Mouse (Mus musculus): ENCODE measurements around the gene Cnpy2.

The Cnpy2 gene

GRCm38 (mm10) chr10:128367899-128368401 is 45.7 kb downstream of the Cnpy2 start:
- no peak for DNase-seq (ENCODE audit: low read depth, low spot score)

GRCm38 (mm10) chr10:128368402-128369217 is 46.4 kb downstream of the Cnpy2 start, which contains the start of gene Coq10a:
Gene Coq10a (minus strand): TSS chr10:128368997.
- peak; percentile 92 for DNase-seq (ENCODE audit: low read depth, low spot score)

- DNase-seq (ENCODE audit: low read depth, low spot score) = no peak
Measured at GRCm38 (mm10) chr10:128369218-128369543, 46.9 kb downstream of the Cnpy2 start.

DNA sequence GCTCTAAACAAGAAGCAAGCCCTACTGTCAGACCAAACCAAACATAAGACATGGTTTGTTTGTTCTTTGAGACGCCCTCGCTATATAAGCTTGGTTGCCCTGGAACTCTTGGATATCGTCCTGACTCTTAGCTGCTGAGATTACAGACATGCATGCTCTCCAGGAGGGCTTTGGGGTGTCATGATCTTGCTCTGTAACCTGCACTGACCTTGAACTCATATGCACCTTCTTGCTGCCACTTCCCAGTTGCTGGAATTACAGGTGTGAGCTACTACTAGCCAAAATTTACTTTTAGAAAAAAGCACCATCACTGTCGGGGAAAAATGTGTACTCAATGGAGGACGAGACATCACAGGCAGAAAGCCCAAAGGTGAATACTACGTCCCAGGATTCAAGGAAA is 47.3 kb downstream of the Cnpy2 start:
- DNase-seq (ENCODE audit: low read depth, low spot score) = no peak

GRCm38 (mm10) chr10:128370021-128370420 is 47.8 kb downstream of the Cnpy2 start:
- no peak for DNase-seq (ENCODE audit: low read depth, low spot score)

DNA sequence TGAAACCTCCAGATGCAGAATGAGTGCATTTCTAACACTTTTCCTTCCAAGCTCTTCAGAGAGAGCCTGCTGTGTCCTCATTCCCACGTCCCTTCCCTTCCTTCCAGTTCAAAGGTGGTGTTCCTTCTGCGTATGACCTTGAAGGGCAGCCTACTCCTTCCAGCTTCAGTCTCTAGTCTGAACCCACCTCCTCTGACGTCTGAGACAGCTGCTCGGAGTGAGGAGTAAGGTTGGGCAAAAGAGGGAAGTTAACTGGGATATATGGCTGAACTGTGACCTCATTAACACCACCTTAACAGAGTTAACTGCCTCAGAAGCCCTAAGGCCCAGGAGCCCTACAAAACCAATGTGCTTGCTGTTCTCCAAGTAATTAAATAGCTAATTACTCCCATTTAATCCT is 48.3 kb downstream of the Cnpy2 start:
- DNase-seq (ENCODE audit: low read depth, low spot score) = no peak

DNA sequence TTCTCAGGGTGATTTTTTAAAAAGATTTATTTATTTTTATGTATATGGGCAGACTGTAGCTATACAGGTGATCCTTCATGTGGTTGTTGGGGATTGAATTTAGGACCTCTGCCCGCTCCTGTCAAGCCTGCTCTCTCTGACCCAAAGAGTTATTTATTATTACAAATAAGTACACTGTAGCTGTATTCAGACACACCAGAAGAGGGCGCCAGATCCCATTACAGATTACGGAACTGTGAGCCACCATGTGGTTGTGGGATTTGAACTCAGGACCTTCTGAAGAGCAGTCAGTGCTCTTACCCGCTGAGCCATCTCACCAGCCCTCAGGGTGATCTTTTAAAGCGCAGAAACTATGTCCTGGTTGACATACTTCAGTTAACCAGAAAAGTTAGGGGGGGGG is 49.9 kb downstream of the Cnpy2 start:
- DNase-seq (ENCODE audit: low read depth, low spot score) = peak; percentile 34

GRCm38 (mm10) chr10:128372989-128373748 is 50.9 kb downstream of the Cnpy2 start:
- no peak for DNase-seq (ENCODE audit: low read depth, low spot score)

- peak; percentile 82 for DNase-seq (ENCODE audit: low read depth, low spot score)
Measured at GRCm38 (mm10) chr10:128374393-128374792, 52.1 kb downstream of the Cnpy2 start.

- DNase-seq (ENCODE audit: low read depth, low spot score) = no peak
Measured at GRCm38 (mm10) chr10:128376099-128376454, 53.8 kb downstream of the Cnpy2 start.

- peak; percentile 83 for DNase-seq (ENCODE audit: low read depth, low spot score)
Measured at GRCm38 (mm10) chr10:128376455-128377211, 54.4 kb downstream of the Cnpy2 start, which contains the start of gene Ankrd52. Gene Ankrd52 (plus strand): TSS chr10:128377115.
